Mouse (Mus musculus) spleen, adult 2 months (tissue): ENCODE measurements around the gene Tmem210. TPM values are rescaled to one million over a fixed set of nuclear protein-coding genes. Genes with fewer than 3 reads are reported as not detected.

Source experiments
- DNase-seq, 2 experiments: peaks; one replicate each; pipeline versions ENCODE4 v3.0.0 to v3.0.0-alpha.2; 2012 to 2021; ENCODE audit warnings: low spot score in 2 of 2, low read depth in 1 of 2
- H3K27ac ChIP-seq: fragments of 200-500 bp; 2 replicates; pipeline ENCODE4 v1.5.1; 2012; ENCODE audit warnings: low read length, inconsistent platforms; ENCODE audit not compliant: insufficient read depth
- H3K27me3 ChIP-seq: fragments of 200-500 bp; 2 replicates; pipeline ENCODE4 v1.6.1; 2012; ENCODE audit warnings: mild to moderate bottlenecking, moderate library complexity, low read length, inconsistent platforms; ENCODE audit not compliant: control insufficient read depth, insufficient read depth
- H3K36me3 ChIP-seq: fragments of 200-500 bp; 2 replicates; pipeline ENCODE4 v1.6.1; 2012; ENCODE audit warnings: mild to moderate bottlenecking, low read length, inconsistent platforms; ENCODE audit not compliant: control insufficient read depth, insufficient read depth
- H3K4me1 ChIP-seq: fragments of 200-500 bp; 2 replicates; pipeline ENCODE4 v1.6.1; 2011; ENCODE audit warnings: inconsistent platforms; ENCODE audit not compliant: control insufficient read depth, insufficient read depth, insufficient read length
- H3K4me3 ChIP-seq: fragments of 200-500 bp; 2 replicates; pipeline ENCODE4 v1.5.1; 2011; ENCODE audit warnings: mild to moderate bottlenecking, inconsistent platforms; ENCODE audit not compliant: insufficient read depth, insufficient read length; ENCODE audit errors: extremely low read depth
- CTCF ChIP-seq: fragments of 200-500 bp; IDR thresholded peaks from 2 replicates; pipeline ENCODE4 v1.5.1; 2011; ENCODE audit warnings: mild to moderate bottlenecking, inconsistent platforms; ENCODE audit not compliant: insufficient read depth, insufficient read length, insufficient replicate concordance; ENCODE audit errors: extremely low read depth
- POLR2A ChIP-seq: fragments of 200-500 bp; IDR thresholded peaks from 2 replicates; pipeline ENCODE4 v1.6.1; 2011; ENCODE audit warnings: low read depth, low read length, inconsistent platforms
- WGBS: fragments of 180-500 bp; shearing (Covaris S2); methylation state at CpG from one replicate; pipeline ENCODE4 v1.1.7; 2018; 5-methylcytosine and 5-hydroxymethylcytosine counted together
- polyA plus RNA-seq: library from polyadenylated mRNA; depleted of rRNA; stranded (reverse); fragments of >200 nt; gene quantifications from 2 replicates; pipeline ENCODE4 v1.2.3, GENCODE M21; 2012

Tmem210 gene
- polyA plus RNA-seq, 1 experiment: not detected

DNA sequence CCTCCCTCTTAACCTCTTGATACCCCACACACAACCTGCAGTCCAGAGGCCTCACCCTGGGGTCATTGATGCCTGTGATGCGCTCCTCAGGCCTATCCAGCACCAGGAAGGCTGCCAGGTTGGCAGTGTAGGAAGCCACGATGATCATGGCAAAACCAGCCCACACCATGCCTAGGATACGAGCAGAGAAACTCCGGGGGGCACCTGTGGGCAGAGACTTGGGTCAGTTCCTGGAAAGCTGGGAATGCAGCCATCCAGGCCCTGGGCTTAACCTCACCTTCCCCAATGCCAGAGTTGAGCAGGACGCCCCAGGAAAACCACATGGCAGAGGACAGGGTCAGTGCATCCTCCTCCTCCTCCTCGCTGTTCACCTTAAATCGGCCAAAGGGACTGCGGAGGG lies 9.1 kb downstream of the Tmem210 start:
- Histone ChIP-seq H3K36me3 (no peaks in the 10 kb centered on the region), H3K4me1 (0 out of 2 replicates have a peak, but pooled peaks cover under 1% of the 10 kb centered on the region), H3K27me3 (peaks cover 4% of the 10 kb centered on the region; the same call in 1 of the 2 replicates), H3K27ac (no peak overlapping the region), H3K4me3 (no peak overlapping the region)
- no peak for TF ChIP-seq POLR2A
- no peak for TF ChIP-seq CTCF
- DNase-seq: no peak
- WGBS: 74% methylated on average over 8 of the region's 8 CpGs

DNA sequence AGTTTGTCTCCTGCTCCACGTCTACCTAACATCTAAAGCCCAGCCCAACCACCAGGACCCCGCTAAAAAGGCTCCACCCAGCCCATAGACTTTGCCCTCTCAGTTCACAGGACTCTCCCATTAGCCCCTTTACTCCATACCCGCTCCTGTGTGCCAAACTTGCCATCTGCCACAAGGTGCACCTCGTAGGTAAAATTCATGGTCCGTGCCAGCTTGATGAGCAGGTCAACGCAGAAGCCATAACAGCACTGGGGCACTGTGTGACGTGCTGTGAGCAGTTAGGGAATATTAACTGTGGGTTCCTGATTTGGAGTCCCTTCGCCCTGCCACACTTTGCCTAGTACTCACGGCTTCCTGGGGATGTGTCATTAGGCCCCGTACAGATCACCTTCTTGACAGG lies 10.1 kb downstream of the Tmem210 start:
- 76% methylated on average over 10 of the region's 10 CpGs for whole genome bisulfite sequencing
- Histone ChIP-seq H3K4me3 (no peak overlapping the region), H3K36me3 (no peaks in the 10 kb centered on the region), H3K4me1 (no peaks in the 10 kb centered on the region), H3K27me3 (no peaks in the 10 kb centered on the region), H3K27ac (no peak overlapping the region)
- TF ChIP-seq CTCF: no peak
- no peak for TF ChIP-seq POLR2A
- DNase-seq: no peak

DNA sequence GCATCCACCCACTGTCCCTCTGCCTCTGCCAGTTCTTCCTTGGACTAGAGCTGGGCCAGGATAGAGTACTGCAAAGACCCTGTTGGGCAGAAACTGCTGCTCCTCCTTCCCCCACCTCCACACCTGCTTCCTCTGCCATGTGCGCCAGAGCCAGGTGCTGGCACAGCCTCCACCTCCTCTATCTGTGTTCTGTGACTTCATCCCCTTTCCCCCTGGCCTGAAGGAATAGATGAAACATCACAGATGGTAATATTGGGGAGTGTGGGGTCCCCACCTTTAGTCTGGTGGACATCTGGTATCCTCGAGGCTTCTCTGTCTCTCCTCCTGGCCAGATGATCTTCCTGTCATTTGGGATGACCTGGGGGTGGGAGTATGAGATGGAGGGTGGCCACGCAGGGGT lies 15.5 kb downstream of the Tmem210 start:
- DNase-seq: no peak
- Histone ChIP-seq H3K4me1 (no peaks in the 10 kb centered on the region; the same call in 1 of the 2 replicates), H3K36me3 (no peaks in the 10 kb centered on the region), H3K4me3 (no peak overlapping the region), H3K27me3 (peaks cover 3% of the 10 kb centered on the region; the same call in 1 of the 2 replicates), H3K27ac (no peak overlapping the region)
- 77% methylated on average over 3 of the region's 3 CpGs for WGBS
- TF ChIP-seq POLR2A (no peak), CTCF (no peak)

DNA sequence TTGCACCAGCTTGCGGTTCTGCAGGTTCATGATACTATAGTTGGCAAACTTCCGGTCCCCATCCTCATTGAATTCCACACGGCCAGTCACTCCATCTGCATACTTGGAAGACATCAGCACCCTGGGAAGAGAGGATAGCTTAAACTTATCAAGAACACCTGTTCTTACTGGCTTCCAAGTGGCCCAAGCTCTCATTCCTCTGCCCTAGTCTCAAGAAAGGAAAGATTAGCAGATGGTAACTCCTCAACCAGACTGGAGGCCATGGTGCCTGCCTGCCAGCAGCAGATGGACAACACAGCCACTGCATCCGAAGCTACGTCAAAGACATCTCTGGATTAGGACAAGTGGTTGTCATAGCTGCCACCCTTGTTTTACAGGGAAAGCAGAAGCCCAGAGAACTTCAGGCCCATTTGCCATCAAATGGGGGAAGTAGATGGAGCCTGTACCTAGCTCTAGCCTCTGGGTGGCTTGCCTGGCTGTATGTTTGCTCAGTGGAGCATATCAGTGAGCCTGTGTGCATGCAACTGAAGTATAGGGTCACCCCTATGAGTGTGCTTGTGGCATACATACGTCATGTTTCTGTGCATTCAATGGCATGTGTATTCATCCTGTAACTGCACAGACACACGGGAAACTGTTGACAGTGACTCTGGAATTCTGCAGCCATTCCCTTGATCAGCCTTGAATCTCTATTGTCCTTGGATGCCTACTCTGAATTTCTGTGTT lies 16.1 kb downstream of the Tmem210 start:
- H3K27ac ChIP-seq: no peak overlapping the region
- H3K36me3 ChIP-seq: no peaks in the 10 kb centered on the region
- peaks cover 3% of the 10 kb centered on the region; the same call in 1 of the 2 replicates for H3K27me3 ChIP-seq
- H3K4me3 ChIP-seq: no peak overlapping the region
- no peaks in the 10 kb centered on the region; the same call in 1 of the 2 replicates for H3K4me1 ChIP-seq
- 67% methylated on average over 7 of the region's 7 CpGs for WGBS
- TF ChIP-seq POLR2A (no peak), CTCF (no peak)
- DNase-seq: no peak

DNA sequence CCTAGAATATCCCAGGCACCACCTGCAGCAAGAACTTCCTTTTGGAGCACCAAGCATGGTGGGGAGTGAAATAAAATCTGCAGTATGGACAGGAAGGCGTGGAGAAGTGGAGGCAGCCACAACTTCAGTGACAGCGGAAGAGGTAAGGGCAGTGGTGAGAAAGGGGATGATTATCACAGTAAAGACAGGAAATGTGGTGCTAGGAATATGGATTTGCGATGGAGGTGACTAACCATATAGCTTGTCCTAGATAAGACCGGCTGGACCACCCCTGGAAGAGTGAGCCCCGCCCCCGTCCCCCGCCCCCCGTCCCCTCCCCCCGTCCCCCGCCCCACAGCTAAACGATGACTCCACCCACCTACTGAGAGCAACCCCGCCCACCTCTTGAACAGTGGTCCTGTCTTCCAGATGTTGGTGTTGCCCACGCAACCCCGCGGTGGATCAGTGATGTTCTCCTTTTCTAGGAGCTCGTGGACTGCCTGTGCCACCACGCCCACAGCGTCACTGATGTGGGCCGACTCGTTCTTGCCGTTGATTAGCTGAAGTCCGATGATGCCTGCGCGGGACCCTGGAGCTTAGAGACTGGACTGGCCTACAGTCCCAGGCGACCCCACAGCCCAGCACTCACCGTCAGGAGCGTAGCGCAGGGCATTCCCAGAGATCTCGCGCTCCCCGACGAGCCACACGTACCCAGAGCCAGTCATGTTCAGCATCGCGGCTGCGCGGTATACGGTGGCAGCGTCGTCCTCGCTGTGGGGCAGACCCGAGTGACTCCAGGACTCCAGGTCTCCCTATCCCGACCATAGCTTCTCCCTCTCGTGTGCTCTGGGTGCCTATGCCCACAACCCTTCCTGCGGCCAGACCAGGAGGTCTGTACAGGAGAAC lies 17.0 kb downstream of the Tmem210 start:
- peak overlapping the region; percentile 40; the same call in 1 of the 2 replicates for H3K4me3 ChIP-seq
- peaks cover 3% of the 10 kb centered on the region; the same call in 1 of the 2 replicates for H3K27me3 ChIP-seq
- DNase-seq: no peak
- H3K4me1 ChIP-seq: no peaks in the 10 kb centered on the region; the same call in 1 of the 2 replicates
- no peak overlapping the region for H3K27ac ChIP-seq
- WGBS: 2% methylated on average over 45 of the region's 45 CpGs
- H3K36me3 ChIP-seq: no peaks in the 10 kb centered on the region
- no peak for TF ChIP-seq POLR2A
- TF ChIP-seq CTCF: no peak

DNA sequence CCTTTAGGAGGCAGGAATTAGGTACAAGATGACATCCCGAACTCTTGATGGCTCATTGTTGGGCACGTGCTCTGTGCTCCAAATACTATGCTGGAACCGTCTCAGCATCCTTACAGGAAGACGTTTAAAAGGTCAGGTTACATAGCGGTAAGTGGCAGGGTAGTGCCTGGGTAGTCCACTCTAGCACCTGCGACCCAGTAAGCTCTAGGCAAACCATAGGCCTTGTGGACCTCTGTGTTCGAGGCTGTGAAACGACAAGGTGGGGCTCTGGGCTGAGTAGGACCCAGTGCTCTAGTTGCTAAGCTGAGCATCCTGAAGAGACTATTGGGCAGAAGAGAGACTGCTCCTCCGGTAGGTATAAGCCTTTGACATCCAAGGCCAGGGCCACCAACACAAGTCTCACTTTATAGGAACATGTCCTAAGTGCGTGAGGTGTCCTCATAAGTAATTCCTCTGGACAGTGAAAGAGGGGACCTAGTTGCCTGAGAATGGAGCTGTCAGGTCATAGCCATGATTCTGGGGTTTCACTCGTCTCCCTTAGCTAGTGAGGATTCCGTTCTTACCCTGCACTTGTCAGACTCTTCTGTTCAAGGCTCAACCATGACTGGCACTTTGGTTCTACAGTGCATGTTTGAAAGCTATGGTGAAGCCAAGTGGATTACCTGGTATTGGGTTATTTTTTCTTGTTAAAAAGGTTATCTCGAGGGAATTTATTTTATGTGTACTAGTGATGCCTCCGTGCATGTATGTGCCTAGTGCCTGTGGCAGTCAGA lies 17.8 kb downstream of the Tmem210 start:
- no peaks in the 10 kb centered on the region for H3K36me3 ChIP-seq
- H3K27me3 ChIP-seq: peaks cover 5% of the 10 kb centered on the region; the same call in 1 of the 2 replicates
- no peak overlapping the region for H3K4me3 ChIP-seq
- H3K4me1 ChIP-seq: no peaks in the 10 kb centered on the region; the same call in 1 of the 2 replicates
- no peak overlapping the region for H3K27ac ChIP-seq
- 50% methylated on average over 14 of the region's 14 CpGs for WGBS
- no peak for TF ChIP-seq CTCF
- no peak for TF ChIP-seq POLR2A
- no peak for DNase-seq
